Mouse (Mus musculus): ENCODE results near the gene Zfp750.

Gene Zfp750

GRCm38 (mm10) chr11:121542471-121542870 lies 23.3 kb upstream of the Zfp750 start:
- in situ Hi-C loops (cut with MboI, MseI): no loop called here

- in situ Hi-C loops (cut with MboI, MseI): no loop called here
Observed at GRCm38 (mm10) chr11:121536528-121536927, 17.4 kb upstream of the Zfp750 start.

- in situ Hi-C loops (cut with MboI, MseI): no loop called here
Observed at GRCm38 (mm10) chr11:121529747-121530146, 10.6 kb upstream of the Zfp750 start.

DNA sequence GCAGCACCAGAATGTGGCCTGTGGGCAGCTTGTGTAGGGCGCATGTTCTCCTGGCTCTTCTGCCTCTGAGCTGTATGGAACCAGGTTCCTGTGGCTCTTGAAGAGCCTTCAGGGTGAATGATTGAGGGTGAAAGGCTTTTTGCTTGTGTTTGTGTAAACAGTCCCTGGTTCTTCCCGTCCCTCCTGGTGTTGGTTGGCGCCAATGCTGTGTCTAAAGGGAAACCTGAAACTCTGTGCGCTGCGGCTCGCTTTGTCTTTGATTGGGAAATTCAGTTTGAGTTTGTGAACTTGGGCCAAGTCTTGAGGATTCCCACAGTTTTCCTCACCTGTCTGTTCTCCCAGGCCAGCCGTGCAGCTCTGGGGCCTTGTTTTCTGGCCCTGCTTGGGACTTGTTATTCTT lies 5.1 kb upstream of the Zfp750 start:
- in situ Hi-C loops (cut with MboI, MseI): no loop called here

GRCm38 (mm10) chr11:121522156-121522762 lies 3.1 kb upstream of the Zfp750 start:
- in situ Hi-C loops (cut with MboI, MseI): no loop called here

GRCm38 (mm10) chr11:121520761-121521160 lies 1.6 kb upstream of the Zfp750 start:
- in situ Hi-C loops (cut with MboI, MseI): no loop called here

GRCm38 (mm10) chr11:121519703-121520102 lies 570 bp upstream of the Zfp750 start:
- in situ Hi-C loops (cut with MboI, MseI): no loop called here

DNA sequence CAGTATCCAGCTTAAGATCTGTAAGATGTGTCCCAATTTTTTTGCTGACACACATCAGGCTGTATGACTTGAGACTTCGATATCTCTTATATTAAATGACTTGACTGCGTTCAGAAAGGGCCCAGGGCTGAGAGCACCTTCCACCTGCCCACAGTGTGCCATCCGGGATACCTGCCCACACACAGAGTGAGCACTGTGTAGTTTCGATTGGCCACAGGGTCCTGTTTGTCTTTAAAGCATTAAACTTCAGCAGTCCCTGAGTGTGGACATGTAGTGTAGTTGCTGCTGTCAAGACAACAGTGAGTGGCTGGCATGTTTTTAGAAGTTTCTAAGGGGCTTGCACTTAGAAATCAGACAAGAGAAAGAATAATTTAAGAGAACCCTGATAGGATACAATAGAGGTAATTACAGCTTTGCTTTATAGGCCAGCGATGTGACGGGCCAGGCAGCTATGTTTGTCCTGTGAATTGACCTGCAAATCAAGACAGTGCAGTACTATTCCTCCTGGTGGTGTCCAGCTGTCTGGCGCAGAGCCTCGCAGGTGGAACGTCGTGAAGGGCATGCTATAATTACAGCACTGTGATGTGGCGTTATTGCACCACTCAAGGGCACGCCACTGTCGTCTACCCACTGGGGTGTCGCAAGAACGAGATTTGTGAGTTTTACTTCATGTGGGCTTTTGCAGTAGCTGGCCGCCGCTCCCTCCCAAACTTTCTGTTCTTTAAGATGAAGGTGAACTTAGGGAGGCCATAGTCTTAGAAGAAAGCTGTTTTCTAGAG lies 1.3 kb downstream of the Zfp750 start:
- in situ Hi-C loops (cut with MboI, MseI): no loop called here

DNA sequence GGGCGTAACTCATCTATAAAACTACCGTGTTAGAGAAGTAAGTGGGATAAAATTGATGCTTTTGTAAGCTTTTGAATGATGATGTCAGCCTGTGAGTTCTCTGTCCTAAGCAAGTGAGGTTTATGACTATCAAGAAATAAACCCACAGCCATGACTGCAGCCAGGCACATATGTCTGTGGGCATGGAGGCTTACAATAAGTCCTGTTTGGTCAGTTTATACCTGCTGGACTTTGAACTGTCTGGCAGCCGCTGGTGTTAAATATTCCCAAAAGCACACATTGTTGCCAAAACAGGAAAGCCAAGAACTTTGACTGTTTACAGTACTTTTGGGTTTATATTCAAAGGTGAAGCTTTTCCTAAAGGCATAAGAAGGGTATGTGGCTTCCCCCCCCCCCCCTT lies 2.2 kb downstream of the Zfp750 start:
- in situ Hi-C loops (cut with MboI, MseI): no loop called here

DNA sequence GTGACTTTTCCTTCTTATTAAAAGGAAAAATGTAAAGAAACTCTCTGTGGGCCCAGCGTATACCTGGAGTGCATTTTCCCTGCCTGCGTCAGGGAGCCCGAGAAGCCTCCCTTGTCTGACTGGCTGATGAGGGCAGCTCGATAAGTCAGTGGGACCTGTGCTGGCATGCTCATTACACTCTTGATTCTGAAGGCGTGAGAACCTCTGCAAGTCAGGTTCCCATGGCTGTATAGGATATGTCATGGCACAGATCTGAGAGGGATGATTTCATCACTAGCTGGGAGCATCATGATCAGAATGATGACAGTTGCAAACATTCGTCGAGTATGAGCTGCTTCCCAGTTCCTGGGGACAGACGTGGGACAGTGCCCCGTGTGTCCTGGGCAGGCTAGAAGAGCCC lies 3.1 kb downstream of the Zfp750 start:
- in situ Hi-C loops (cut with MboI, MseI): no loop called here

GRCm38 (mm10) chr11:121512896-121513572 lies 6.1 kb downstream of the Zfp750 start:
- in situ Hi-C loops (cut with MboI, MseI): no loop called here

DNA sequence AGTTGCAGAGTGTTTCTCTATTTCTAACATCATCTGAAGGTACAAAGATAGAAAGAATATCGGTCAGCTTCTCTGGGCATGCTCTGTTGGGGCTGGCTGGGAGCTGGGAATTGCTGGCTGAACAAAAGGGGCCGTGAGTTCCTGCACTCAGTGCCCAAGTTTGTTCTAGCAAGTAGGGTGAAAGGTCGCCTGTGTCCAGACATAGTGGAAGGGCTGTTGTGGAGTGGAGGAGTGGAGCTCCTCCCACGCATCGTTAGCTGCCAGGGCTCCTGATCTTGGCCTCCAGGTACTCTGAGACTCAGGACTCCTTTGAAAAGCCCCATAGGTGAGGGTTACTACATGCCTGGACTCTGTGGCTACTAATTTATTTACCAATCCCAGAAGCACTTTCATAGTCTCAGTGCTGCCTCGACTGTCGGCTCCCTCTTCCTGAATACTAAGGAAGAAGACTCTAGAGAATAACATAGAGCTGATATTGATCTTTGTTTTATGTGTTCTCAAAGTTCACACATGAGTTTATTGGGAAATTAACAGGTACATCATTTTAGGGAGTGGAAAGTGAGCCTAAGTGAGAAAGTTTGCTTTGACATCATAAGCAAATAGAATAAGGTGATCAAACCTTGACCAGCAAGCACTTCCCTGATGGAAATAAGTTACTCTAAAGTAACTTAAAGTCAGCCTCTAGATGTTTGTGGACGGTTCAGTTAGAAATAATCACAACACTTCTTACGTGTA lies 8.5 kb downstream of the Zfp750 start:
- in situ Hi-C loops (cut with MboI, MseI): no loop called here

DNA sequence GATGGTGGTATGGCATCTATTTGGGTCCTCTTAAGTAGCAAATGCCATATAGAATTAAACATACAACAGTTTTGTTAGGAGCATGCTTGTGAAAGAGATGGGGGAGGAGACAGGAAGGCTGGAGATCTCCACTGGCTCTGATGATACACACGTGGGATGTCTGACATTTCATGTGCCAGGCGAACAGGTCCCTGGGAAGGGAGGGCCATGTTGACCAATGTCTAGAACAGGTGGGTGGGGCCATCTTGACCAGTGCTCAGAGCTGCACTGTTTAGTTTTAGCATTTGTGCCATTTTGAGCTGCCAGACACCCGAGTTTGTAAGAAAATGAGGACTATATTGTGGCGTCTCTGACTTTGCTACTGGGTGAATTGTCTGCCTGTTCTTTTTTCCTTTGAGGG lies 10.7 kb downstream of the Zfp750 start:
- in situ Hi-C loops (cut with MboI, MseI): no loop called here

DNA sequence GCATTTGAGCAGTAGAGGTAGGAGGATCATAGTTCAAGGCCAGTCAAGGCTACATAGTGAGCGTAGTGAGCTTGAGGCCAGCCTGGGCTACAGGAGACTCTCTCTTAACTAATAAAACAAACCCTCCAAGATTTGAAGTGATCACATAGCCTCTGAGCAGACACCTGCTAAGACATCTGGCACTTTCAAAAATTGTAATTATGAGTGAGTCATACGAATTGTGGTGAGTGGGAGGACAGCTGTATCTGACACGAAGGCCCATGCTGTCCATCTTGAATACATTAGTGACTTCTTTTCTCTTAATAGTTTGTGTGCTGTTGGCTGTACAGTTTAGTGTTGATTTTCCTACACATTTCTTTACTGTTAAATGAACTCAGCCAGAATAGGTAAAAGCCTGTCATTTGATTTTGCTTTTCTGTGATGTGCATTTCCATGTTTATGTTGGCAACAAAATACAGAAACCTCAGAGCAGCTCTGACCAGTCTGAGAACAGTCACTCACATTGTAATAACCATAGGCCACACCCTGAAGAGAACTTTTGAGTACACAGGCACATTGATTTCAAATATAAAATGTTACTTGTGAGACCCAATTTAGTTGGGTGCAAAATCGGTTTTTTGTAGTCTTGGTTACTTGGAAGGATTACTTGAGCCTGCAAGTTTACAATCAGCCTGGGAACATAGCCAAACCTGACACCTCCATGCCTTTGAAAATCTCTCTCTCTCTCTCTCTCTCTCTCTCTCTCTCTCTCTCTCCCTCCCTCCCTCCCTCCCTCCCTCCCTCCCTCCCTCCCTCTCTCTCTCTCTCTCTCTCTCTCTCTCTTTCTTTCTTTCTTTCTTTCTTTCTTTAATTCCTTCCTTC lies 16.9 kb downstream of the Zfp750 start:
- in situ Hi-C loops (cut with MboI, MseI): no loop called here

- in situ Hi-C loops (cut with MboI, MseI): no loop called here
Observed at GRCm38 (mm10) chr11:121501525-121501924, 17.6 kb downstream of the Zfp750 start.

DNA sequence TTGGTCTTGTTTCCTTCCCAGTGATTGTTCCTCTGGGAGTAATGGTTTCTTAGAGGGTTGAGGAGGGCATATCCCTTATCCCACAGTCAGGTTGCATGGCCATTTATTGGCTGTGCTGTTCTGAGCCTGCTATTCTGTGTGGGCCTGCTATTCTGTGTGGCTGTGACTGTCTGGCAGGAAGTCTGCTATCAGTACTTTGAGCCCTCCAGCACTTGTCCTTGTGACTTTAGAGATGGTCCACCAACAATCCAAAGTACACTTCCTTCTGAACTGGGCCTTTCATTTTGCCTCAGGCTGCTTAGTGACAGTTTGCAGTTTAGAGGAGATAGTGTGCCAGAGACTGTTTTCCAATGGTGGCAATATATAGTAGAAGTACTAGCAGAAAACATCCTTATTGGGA lies 18.5 kb downstream of the Zfp750 start:
- in situ Hi-C loops (cut with MboI, MseI): no loop called here

GRCm38 (mm10) chr11:121490651-121491050 lies 28.5 kb downstream of the Zfp750 start:
- in situ Hi-C loops (cut with MboI, MseI): loop anchor here in 1 of 2 experiments (10.0 kb wide), 1 partner anchor 1466 kb away; no protein-coding TSS in a partner anchor

DNA sequence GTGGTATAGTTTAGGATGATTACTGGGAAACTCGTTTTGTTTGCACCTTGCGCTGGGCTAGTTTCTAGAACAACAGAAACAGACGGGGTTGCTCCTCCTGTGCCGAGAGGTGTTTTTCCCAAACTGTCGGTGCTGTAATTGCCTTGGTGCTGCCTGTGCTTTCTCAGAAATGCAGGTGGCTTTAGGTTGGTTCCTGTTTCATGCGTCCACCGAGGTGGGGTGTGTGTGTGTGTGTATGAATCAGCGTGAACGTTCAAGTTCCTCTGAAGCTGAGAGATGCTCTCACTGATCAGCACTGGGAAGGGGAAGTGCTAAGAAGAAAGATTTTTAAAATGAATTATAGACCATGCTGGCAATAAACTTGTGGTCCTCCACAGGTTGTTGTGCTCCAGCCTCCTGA lies 33.3 kb downstream of the Zfp750 start:
- in situ Hi-C loops (cut with MboI, MseI): no loop called here

DNA sequence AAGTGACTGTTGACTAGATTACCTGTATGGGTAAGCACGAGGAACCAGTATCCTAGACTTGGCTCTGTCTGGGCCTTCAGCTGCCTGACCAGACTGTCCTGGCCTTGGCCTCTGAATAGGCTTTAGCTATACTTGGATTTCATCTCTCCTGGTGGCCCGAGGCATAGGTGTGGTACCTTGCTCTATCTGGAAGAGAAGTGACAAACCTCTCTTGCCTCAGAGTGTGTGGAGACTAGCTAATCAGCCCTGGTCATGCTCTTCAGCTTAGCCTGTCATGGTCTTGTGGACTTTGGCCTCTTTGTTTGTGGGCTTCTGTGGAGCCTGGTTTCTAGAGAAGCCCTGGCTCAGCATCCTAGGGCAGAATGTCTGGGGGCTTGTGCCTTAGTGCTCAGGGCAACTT lies 38.0 kb downstream of the Zfp750 start:
- in situ Hi-C loops (cut with MboI, MseI): no loop called here

- in situ Hi-C loops (cut with MboI, MseI): loop anchor here in 1 of 2 experiments (5.0 kb wide), 1 partner anchor 328 kb away; no protein-coding TSS in a partner anchor
Observed at GRCm38 (mm10) chr11:121479476-121480203, 39.5 kb downstream of the Zfp750 start.

All from T-helper 17 cell (primary cell).